ENCODE assay signal across 12 mouse cellular contexts in genomic region chr10:41883741-41884575, GRCm38 (mm10).
DNase-seq lines count a peak whose midpoint lies in the region; ATAC-seq and TF ChIP-seq lines count a peak whose summit lies in the region.
"Had no signal": no experiment of that assay in that cellular context is flagged by ENCODE, and none has a peak within 500 bp of the region (broad histone marks: within the 10 kb centered on the region; RNA-seq: fewer than 3 reads in every experiment).

No protein-coding gene starts in this region.

- TF ChIP-seq POLR2A in olfactory bulb, adult 2 months (IDR thresholded peaks at IDR 0.05; ENCODE audit: insufficient read depth, low read depth, low read length) = no peak

- no peak for DNase-seq in heart, embryonic 10.5 days (ENCODE audit: low spot score)
- peak; percentile 49 for DNase-seq in right cerebral cortex, adult 18-20 months
- no peak for DNase-seq in right cerebral cortex, postnatal 10 days (ENCODE audit: low spot score in 2 of 2)
- peak; percentile 57 for DNase-seq in kidney, postnatal 14 days
- DNase-seq: cerebellum, adult 18-20 months had no signal

- no peak overlapping the region for H3K4me2 ChIP-seq in heart, embryonic 15.5 days
- H3K4me2 ChIP-seq: embryonic facial prominence, embryonic 12.5 days; midbrain, embryonic 11.5 days; neural tube, embryonic 13.5 days had no signal

- H3K9me3 ChIP-seq in heart, embryonic 15.5 days (replicated peaks) = no peaks in the 10 kb centered on the region
- H3K9me3 ChIP-seq in heart, embryonic 10.5 days = no peaks in the 10 kb centered on the region
- H3K9me3 ChIP-seq: embryonic facial prominence, embryonic 12.5 days; neural tube, embryonic 13.5 days had no signal

- no peaks in the 10 kb centered on the region for H3K36me3 ChIP-seq in heart, embryonic 15.5 days
- no peaks in the 10 kb centered on the region for H3K36me3 ChIP-seq in heart, embryonic 10.5 days
- H3K36me3 ChIP-seq: embryonic facial prominence, embryonic 12.5 days; neural tube, embryonic 13.5 days had no signal

- peak overlapping the region; percentile 27; the same call in 1 of the 2 replicates for H3K27ac ChIP-seq in heart, embryonic 15.5 days
- H3K27ac ChIP-seq in heart, embryonic 10.5 days = no peak overlapping the region
- peak overlapping the region; percentile 20; the same call in 1 of the 2 replicates for H3K27ac ChIP-seq in olfactory bulb, adult 2 months (ENCODE audit: insufficient read depth, low read depth, low read length)
- H3K27ac ChIP-seq: embryonic facial prominence, embryonic 12.5 days; neural tube, embryonic 13.5 days had no signal

- TF ChIP-seq CTCF in olfactory bulb, adult 2 months (IDR thresholded peaks at IDR 0.05; ENCODE audit: insufficient read depth, low read depth, low read length) = no peak

- WGBS in heart, embryonic 15.5 days = 55% methylated on average over 8 of the region's 8 CpGs
- WGBS in heart, embryonic 10.5 days = 50% methylated on average over 8 of the region's 8 CpGs
- 65% methylated on average over 8 of the region's 8 CpGs for WGBS in olfactory bulb, adult 2 months

- H3K4me1 ChIP-seq in heart, embryonic 15.5 days (replicated peaks) = peaks cover 41% of the 10 kb centered on the region
- peaks cover 39% of the 10 kb centered on the region for H3K4me1 ChIP-seq in heart, embryonic 10.5 days
- H3K4me1 ChIP-seq in olfactory bulb, adult 2 months (ENCODE audit: control insufficient read depth, insufficient read depth, low read length) = peaks cover 11% of the 10 kb centered on the region

- no peak overlapping the region for H3K9ac ChIP-seq in heart, embryonic 15.5 days
- H3K9ac ChIP-seq: embryonic facial prominence, embryonic 12.5 days; neural tube, embryonic 13.5 days had no signal

- H3K4me3 ChIP-seq in heart, embryonic 15.5 days = no peak overlapping the region
- no peak overlapping the region for H3K4me3 ChIP-seq in heart, embryonic 10.5 days
- no peak overlapping the region for H3K4me3 ChIP-seq in olfactory bulb, adult 2 months (ENCODE audit: insufficient read depth, low read depth, low read length)
- H3K4me3 ChIP-seq: embryonic facial prominence, embryonic 12.5 days; neural tube, embryonic 13.5 days had no signal

- no peak for ATAC-seq in heart, embryonic 15.5 days (replicated peaks; ENCODE audit: insufficient number of reproducible peaks, insufficient read depth, low FRiP score, low read depth)
- no peak for ATAC-seq in erythroid progenitor cell, adult 5-6 weeks (replicated peaks; ENCODE audit: low FRiP score, poor library complexity, severe bottlenecking)
- no peak for ATAC-seq in monocyte, adult 5-6 weeks (replicated peaks; ENCODE audit: insufficient number of reproducible peaks, low FRiP score, low TSS enrichment, poor library complexity, severe bottlenecking)

- no peaks in the 10 kb centered on the region for H3K27me3 ChIP-seq in heart, embryonic 15.5 days
- H3K27me3 ChIP-seq in heart, embryonic 10.5 days (ENCODE audit: insufficient read depth, poor library complexity, severe bottlenecking) = no peaks in the 10 kb centered on the region
- H3K27me3 ChIP-seq: embryonic facial prominence, embryonic 12.5 days; neural tube, embryonic 13.5 days had no signal

Comparison
In these comparisons a context has a peak if more than half of its experiments do, and no peak if none do; other contexts are left out.
1. DNase-seq: peak in right cerebral cortex, adult 18-20 months (single experiment) and kidney, postnatal 14 days (single experiment); none in heart, embryonic 10.5 days (single experiment) and right cerebral cortex, postnatal 10 days (0 of 2).